Mouse (Mus musculus): Measurements from ENCODE around the gene Ttc29. TPM values are rescaled to one million over a fixed set of nuclear protein-coding genes. Genes with fewer than 3 reads are reported as not detected.

The Ttc29 gene
- total RNA-seq, 2 experiments from 2014 or later: not detected

GRCm38 (mm10) chr8:78277411-78277810 is 64.3 kb downstream of the Ttc29 start:
- no peak for DNase-seq (ENCODE audit: low spot score in 2 of 2)

GRCm38 (mm10) chr8:78278598-78278997 is 65.5 kb downstream of the Ttc29 start:
- DNase-seq (ENCODE audit: low spot score in 2 of 2): no peak

- DNase-seq (ENCODE audit: low spot score in 2 of 2): no peak
Measured at GRCm38 (mm10) chr8:78284805-78285204, 71.7 kb downstream of the Ttc29 start.

DNA sequence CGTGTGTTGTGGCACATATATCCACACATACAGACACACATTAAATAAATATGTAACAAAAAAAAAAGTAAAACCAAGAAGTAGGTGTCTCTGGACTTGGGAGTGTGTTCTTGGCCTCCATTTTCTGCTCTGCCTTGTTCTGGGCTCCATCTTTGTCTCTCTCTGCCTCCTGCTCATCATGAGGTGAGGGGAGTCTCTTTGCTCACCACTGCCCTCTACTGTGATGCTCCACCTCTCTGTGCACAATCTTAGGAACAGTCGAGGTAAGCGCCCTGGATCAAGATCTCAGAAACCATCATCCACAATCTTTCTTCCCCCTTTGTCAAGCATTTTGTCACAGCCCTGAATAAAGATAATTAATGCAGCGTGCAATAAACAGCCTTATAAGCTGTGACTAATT is 72.3 kb downstream of the Ttc29 start:
- no peak for DNase-seq (ENCODE audit: low spot score in 2 of 2)

- DNase-seq (ENCODE audit: low spot score in 2 of 2): no peak
Measured at GRCm38 (mm10) chr8:78289374-78289971, 76.4 kb downstream of the Ttc29 start.

DNA sequence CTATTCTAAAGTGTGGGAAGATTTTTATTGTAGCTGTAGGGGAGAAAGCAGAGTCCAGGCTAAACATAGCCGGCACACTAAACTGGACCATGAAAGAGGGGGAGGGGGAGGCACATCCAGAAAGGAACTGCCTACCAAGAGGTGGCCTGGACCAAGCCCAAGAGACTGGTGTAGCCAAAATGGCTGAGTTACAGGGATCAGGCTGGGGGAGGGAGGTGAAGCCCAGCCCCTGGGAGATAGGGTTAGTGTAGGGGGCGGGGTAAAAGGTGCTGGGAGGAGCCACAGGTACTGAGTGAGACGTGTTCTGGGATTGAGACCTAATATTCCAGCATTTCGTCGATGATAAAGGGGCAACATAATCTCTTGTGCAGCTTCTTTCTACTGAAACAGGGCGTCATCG is 77.2 kb downstream of the Ttc29 start:
- DNase-seq (ENCODE audit: low spot score in 2 of 2): no peak

- DNase-seq (ENCODE audit: low spot score in 2 of 2): no peak
Measured at GRCm38 (mm10) chr8:78295494-78295893, 82.4 kb downstream of the Ttc29 start.

DNA sequence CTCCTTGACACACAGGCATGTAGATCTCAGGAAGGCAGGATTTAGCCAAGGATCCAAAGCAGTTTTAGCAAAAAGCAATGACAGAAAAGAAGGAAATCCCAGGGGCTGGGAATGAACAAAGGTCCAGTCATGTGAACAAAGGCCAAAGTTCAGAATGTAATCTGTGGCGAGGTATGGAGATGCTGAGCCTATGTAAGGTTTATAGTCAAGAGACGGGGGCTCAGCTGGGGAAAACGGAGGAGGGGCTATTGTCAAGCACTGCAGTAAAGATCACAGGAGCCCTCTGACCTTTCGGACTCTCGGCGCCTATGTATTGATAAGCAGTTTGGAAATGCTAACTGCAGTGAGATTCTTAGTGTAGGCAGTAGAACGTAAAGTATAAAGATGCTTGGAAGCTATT is 90.5 kb downstream of the Ttc29 start:
- no peak for DNase-seq (ENCODE audit: low spot score in 2 of 2)

- no peak for DNase-seq (ENCODE audit: low spot score in 2 of 2)
Measured at GRCm38 (mm10) chr8:78306604-78307003, 93.5 kb downstream of the Ttc29 start.

GRCm38 (mm10) chr8:78307131-78307530 is 94.0 kb downstream of the Ttc29 start:
- DNase-seq (ENCODE audit: low spot score in 2 of 2): no peak

DNA sequence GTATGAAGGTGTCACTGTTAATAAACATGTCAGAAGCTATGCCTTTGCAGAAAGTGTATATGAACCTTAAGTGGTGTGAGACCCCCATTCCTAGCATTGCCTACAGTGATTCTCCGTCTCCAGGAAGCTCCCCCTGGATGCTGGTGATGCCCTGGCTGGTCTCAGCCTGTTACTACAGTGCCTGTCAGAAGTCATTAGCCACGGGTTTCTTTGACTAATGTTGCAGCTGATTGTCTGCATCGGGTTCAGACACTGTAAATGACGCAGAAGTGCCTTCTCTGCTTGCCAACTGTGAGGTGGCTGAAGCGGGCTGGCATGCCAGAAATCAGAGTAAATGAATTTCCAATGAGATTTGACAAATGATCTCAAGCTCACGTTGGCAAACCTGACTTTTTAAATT is 96.4 kb downstream of the Ttc29 start:
- no peak for DNase-seq (ENCODE audit: low spot score in 2 of 2)

- no peak for DNase-seq (ENCODE audit: low spot score in 2 of 2)
Measured at GRCm38 (mm10) chr8:78315576-78315975, 102.5 kb downstream of the Ttc29 start.

GRCm38 (mm10) chr8:78317666-78318065 is 104.6 kb downstream of the Ttc29 start:
- DNase-seq (ENCODE audit: low spot score in 2 of 2): no peak

GRCm38 (mm10) chr8:78323391-78323790 is 110.3 kb downstream of the Ttc29 start:
- no peak for DNase-seq (ENCODE audit: low spot score in 2 of 2)

- no peak for DNase-seq (ENCODE audit: low spot score in 2 of 2)
Measured at GRCm38 (mm10) chr8:78340689-78341529, 127.8 kb downstream of the Ttc29 start.

- no peak for DNase-seq (ENCODE audit: low spot score in 2 of 2)
Measured at GRCm38 (mm10) chr8:78342151-78342550, 129.1 kb downstream of the Ttc29 start.

DNA sequence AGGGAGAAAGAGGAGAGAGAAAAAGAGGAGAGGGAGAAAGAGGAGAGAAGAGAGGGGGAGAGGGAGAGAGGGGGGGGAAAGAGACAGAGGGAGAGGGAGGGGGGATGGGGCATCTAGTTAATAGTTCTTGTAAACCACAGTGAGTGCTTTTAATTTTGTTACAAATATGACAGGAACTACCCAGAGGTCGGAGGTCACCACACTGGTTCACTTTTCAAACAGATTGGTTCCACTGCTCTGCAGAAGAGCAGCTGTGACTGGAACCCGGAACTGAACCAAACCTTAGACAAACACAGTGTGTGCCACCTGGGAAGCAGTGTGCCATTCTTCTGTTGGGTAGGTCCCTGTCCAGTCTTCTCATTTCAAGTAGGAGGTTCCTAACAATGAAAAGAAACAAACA is 130.9 kb downstream of the Ttc29 start:
- no peak for DNase-seq (ENCODE audit: low spot score in 2 of 2)

DNA sequence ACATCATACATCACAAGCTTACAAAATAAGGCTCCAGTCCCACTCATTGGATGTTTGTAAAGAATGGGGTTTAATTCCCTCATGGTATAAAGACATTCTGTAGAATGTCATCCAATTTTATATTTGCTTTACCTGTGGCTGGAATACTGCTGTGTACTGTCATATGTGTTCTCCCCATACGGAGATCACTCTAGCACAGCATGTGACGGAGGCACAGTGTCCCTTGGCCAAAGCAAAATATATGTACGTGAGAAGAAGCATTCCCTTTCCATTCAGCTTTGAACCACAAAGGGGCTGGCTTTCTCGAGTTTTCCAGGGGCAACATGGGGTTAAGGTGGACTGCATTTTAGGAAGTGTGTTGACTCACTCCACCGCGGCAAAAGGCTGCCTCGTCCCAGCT is 132.6 kb downstream of the Ttc29 start:
- no peak for DNase-seq (ENCODE audit: low spot score in 2 of 2)

DNA sequence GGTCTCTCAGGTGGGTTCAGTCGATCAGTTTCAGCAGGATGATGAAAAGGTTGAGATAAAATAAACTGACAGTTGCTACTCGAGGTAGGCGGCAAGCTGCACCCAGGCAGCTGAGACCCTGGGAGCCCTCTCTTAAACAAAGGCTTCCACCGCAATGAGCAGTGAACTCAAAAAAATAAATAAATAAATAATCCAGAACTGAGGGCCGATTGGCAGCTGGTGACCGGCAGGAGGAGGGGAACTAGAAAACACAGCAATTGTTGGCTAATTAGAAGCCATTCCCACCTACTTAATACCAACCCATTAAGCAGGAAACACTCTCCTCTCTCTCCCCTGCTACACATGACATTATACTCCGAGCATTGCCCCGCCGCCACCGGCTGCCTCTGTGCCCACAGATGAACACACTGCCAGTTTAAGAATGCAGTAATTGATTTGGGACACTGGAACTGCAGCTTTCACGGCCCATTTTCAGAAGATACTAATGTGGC is 133.1 kb downstream of the Ttc29 start:
- DNase-seq (ENCODE audit: low spot score in 2 of 2): no peak

DNA sequence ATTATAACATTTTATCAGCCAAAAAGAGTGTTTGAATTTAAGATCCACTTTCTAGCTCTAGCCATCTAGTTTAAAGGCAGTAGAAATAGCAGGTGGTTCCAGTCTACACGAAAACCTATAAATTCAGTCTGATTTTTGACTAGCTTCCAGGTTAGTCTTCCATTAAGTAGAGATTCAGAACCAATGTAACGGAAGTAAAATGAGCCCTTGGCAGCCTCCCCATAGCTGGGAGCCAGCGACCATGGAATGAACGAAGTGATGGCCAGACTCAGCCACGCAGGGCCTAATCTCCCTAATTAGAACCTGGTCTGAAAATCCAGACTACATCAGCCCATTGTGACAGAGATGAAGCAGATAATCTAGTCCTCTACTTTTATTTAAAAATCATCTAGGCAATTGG is 140.8 kb downstream of the Ttc29 start:
- DNase-seq (ENCODE audit: low spot score in 2 of 2): no peak

GRCm38 (mm10) chr8:78354801-78355200 is 141.7 kb downstream of the Ttc29 start:
- no peak for DNase-seq (ENCODE audit: low spot score in 2 of 2)

GRCm38 (mm10) chr8:78390756-78391155 is 177.7 kb downstream of the Ttc29 start:
- no peak for DNase-seq (ENCODE audit: low spot score in 2 of 2)

DNA sequence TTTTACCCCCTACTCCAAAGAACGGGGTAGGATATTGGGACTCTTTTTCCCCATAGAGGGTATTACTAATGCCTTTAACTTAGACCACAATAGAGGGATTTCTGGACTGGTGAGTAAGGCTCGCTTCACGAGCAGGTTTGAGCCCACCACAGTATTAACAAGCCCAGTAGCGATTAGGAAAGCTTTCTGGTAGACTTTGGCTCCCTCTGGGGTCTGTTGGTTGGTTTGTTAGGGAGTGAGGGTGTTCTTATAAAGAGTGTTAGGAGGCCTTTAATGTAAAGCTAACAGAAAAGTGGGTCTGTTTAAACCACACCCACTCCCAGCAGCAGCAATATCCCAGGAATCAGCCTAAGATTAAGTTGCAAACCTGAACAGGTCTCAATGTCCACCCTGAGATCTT is 206.2 kb downstream of the Ttc29 start:
- DNase-seq (ENCODE audit: low spot score in 2 of 2): no peak
